Mouse (Mus musculus): Measurements from ENCODE around the gene Lcn11.

The Lcn11 gene

DNA sequence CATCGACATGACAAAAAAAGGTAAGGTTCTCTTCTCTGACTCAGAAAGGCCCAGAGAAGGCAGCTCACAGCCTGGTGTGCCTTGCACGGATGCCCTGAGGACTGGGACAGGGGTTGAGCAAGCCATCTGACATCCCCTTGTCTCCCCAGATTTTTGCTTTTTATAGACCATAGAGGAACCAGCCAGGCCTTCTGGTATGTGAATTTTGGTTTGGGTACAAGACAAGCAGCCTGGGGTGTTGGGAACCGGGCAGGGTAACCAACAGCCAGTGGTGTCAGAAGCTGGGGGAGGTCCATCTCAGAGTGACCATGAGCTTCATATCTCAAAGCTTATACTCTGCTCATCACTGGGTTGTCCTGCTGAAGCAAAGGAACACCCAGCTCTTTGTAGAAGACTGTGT is 47.9 kb downstream of the Lcn11 start:
- DNase-seq (ENCODE audit: low read depth, low spot score), result no peak

DNA sequence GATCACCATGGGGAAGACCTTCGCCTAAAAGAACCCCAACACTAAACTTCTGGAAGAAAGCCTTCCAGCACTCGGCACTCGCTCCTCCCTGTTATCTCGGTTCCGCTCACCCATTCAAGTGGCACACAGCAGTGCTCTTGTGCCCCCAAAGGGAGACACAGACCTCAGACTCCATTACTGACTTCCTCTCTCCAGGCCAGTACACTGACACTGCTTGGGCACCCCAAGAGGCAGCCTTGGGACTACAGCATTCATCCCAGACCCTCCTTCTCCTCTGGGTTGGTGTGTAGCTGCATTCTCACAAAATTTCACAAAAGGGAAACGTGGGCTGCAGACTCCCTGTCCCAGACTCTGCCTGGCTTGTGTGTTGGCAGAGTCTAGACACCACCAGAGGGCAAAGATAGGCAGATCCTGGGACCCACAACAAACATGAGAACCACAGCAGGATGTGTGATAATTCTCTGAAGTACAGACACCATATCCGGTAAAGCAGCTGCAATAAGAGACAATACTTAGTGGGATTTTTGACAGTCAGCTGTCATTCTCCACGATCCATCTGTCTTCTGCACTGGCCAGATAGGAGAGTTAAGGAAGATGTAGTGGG is 51.6 kb downstream of the Lcn11 start:
- DNase-seq (ENCODE audit: low read depth, low spot score), result no peak

Measured in forelimb bud, embryonic 11.5 days (tissue).